Mouse (Mus musculus) embryonic facial prominence, embryonic 11.5 days (tissue): ENCODE results near the gene Olfr862. TPM values are rescaled to one million over a fixed set of nuclear protein-coding genes. Genes with fewer than 3 reads are reported as not detected.

Experiments used
- ATAC-seq: fragments of 200-750 bp; cut with Nextera tagmentation; replicated peaks from 2 replicates; pipeline ENCODE4 v1.8.0; 2017; ENCODE audit warnings: low read depth; ENCODE audit not compliant: insufficient number of reproducible peaks, low FRiP score, low TSS enrichment
- DNase-seq: peaks from one replicate; pipeline ENCODE4 v3.0.0-alpha.2; 2015; ENCODE audit warnings: low spot score
- H3K27ac ChIP-seq: fragments of 300-500 bp; sonication (generic); replicated peaks from 2 replicates; pipeline ENCODE4 v1.5.1; 2014; ENCODE audit warnings: mild to moderate bottlenecking, low read depth, low read length, control low read depth
- H3K27me3 ChIP-seq: fragments of 300-500 bp; sonication (generic); 2 replicates; pipeline ENCODE4 v1.6.1; 2014; ENCODE audit warnings: mild to moderate bottlenecking, low read length, moderate library complexity, mixed read lengths; ENCODE audit not compliant: control insufficient read depth, insufficient read depth
- H3K36me3 ChIP-seq: fragments of 300-500 bp; sonication (generic); replicated peaks from 2 replicates; pipeline ENCODE4 v1.6.1; 2014; ENCODE audit warnings: low read depth, mild to moderate bottlenecking, low read length, moderate library complexity, mixed read lengths; ENCODE audit not compliant: control insufficient read depth, insufficient read depth
- H3K4me1 ChIP-seq: fragments of 300-500 bp; sonication (generic); 2 replicates; pipeline ENCODE4 v1.6.1; 2014; ENCODE audit warnings: low read length, mixed read lengths; ENCODE audit not compliant: control insufficient read depth, insufficient read depth
- H3K4me2 ChIP-seq: fragments of 300-500 bp; sonication (generic); 2 replicates; pipeline ENCODE4 v1.6.1; 2014; ENCODE audit warnings: low read depth, mild to moderate bottlenecking, control low read depth, low read length, moderate library complexity
- H3K4me3 ChIP-seq: fragments of 300-500 bp; sonication (generic); 2 replicates; pipeline ENCODE4 v1.5.1; 2014; ENCODE audit warnings: low read depth, low read length, control low read depth
- H3K9ac ChIP-seq: fragments of 300-500 bp; sonication (generic); replicated peaks from 2 replicates; pipeline ENCODE4 v1.6.1; 2014; ENCODE audit warnings: mild to moderate bottlenecking, control low read depth, low read length
- H3K9me3 ChIP-seq: fragments of 300-500 bp; sonication (generic); replicated peaks from 2 replicates; pipeline ENCODE4 v1.6.1; 2016; ENCODE audit warnings: mild to moderate bottlenecking, low read length, inconsistent platforms, mixed read lengths; ENCODE audit not compliant: control insufficient read depth
- WGBS: fragments of 180-500 bp; shearing (Covaris S2); extraction: QIAGEN DNeasy Blood & Tissue Kit; methylation state at CpG from one replicate; pipeline ENCODE4 v1.1.7; 2014; 5-methylcytosine and 5-hydroxymethylcytosine counted together
- polyA plus RNA-seq: library from polyadenylated mRNA; unstranded; fragments of >200 nt; fragmentation: Nextera tagmentation; extraction: Ambion mirVana; gene quantifications from 2 replicates; pipeline ENCODE4 v1.2.1, GENCODE M21; 2014

Gene Olfr862
- not detected in 2 replicates for polyA plus RNA-seq

DNA sequence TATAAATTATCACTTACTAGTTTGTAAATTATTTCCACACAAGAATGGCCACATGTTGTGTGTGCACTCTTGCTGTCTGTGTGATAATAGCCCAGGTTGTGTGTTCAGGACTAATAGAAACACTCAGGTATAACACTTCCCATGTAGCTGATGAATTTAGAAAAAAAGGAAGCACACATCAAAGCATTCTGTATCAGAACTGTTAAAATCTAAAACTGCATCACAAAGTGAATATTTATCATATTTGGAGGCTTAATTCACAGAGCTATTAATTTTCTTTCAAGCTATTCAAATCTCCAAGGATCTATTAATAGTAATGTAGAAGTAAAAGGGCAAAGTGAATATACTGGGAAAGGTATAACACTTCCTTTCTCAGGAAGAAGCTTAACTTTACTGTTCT is at the start of gene Olfr862:
Gene Olfr862, minus strand, starts transcription at position 101 of the 400 bp plus-strand sequence.
- Histone ChIP-seq H3K4me1 (no peaks in the 10 kb centered on the region), H3K9me3 (no peaks in the 10 kb centered on the region), H3K4me3 (no peak within 1 kb of the TSS), H3K4me2 (no peak within 1 kb of the TSS), H3K27me3 (no peaks in the 10 kb centered on the region), H3K9ac (no peak within 1 kb of the TSS), H3K27ac (no peak within 1 kb of the TSS), H3K36me3 (no peaks in the 10 kb centered on the region)
- ATAC-seq (no peak), DNase-seq (no peak)

- Histone ChIP-seq H3K27me3 (no peaks in the 10 kb centered on the region), H3K36me3 (no peaks in the 10 kb centered on the region), H3K4me3 (no peak within 1 kb of the TSS), H3K9ac (no peak within 1 kb of the TSS), H3K27ac (no peak within 1 kb of the TSS), H3K4me1 (no peaks in the 10 kb centered on the region), H3K4me2 (no peak within 1 kb of the TSS), H3K9me3 (no peaks in the 10 kb centered on the region)
- WGBS = 89% methylated on average over 2 of the region's 2 CpGs
- ATAC-seq (no peak), DNase-seq (no peak)
Measured at GRCm38 (mm10) chr9:19916565-19916964, 28.8 kb upstream of the Olfr862 start, which contains the start of gene Olfr77. Gene Olfr77, plus strand, starts transcription at chr9:19916865.

GRCm38 (mm10) chr9:19911170-19911569 is 23.4 kb upstream of the Olfr862 start:
- no peak for DNase-seq
- no peaks in the 10 kb centered on the region for H3K27me3 ChIP-seq
- H3K4me2 ChIP-seq = no peak overlapping the region
- H3K4me3 ChIP-seq = no peak overlapping the region
- no peak for ATAC-seq
- H3K27ac ChIP-seq = no peak overlapping the region
- H3K36me3 ChIP-seq = no peaks in the 10 kb centered on the region
- H3K9me3 ChIP-seq = no peaks in the 10 kb centered on the region
- no peak overlapping the region for H3K9ac ChIP-seq
- 64% methylated on average over 4 of the region's 4 CpGs for WGBS
- H3K4me1 ChIP-seq = no peaks in the 10 kb centered on the region

- no peak within 1 kb of the TSS for H3K9ac ChIP-seq
- no peak for DNase-seq
- H3K27me3 ChIP-seq = no peaks in the 10 kb centered on the region
- no peak within 1 kb of the TSS for H3K27ac ChIP-seq
- no peak within 1 kb of the TSS for H3K4me2 ChIP-seq
- no peaks in the 10 kb centered on the region for H3K36me3 ChIP-seq
- no peaks in the 10 kb centered on the region for H3K4me1 ChIP-seq
- H3K4me3 ChIP-seq = no peak within 1 kb of the TSS
- no peak for ATAC-seq
- WGBS = 83% methylated on average over 1 of the region's 1 CpGs
- no peaks in the 10 kb centered on the region for H3K9me3 ChIP-seq
Measured at GRCm38 (mm10) chr9:19849647-19850046, 38.2 kb downstream of the Olfr862 start, which contains the start of gene Olfr860. Gene Olfr860, minus strand, starts transcription at chr9:19849747.

Other genes with a start within 250 kb of the Olfr862 start
- gene Olfr857, start 178.6 kb downstream of the Olfr862 start, polyA plus RNA-seq = not detected in 2 replicates
- gene Olfr58, start 107.7 kb downstream of the Olfr862 start, polyA plus RNA-seq = not detected in 2 replicates
- not detected in 2 replicates for gene Olfr859, start 83.1 kb downstream of the Olfr862 start, polyA plus RNA-seq
- not detected in 2 replicates for gene Olfr860, start 38.3 kb downstream of the Olfr862 start, polyA plus RNA-seq
- gene Olfr77, start 28.9 kb upstream of the Olfr862 start, polyA plus RNA-seq = 0.20 and 0.28 TPM in 2 replicates
- gene Olfr866, start 140.0 kb upstream of the Olfr862 start, polyA plus RNA-seq = not detected in 2 replicates
- not detected in 2 replicates for gene Olfr867, start 169.6 kb upstream of the Olfr862 start, polyA plus RNA-seq
- not detected in 2 replicates for gene Olfr868, start 210.6 kb upstream of the Olfr862 start, polyA plus RNA-seq
- not detected in 2 replicates for gene Olfr869, start 241.0 kb upstream of the Olfr862 start, polyA plus RNA-seq